Mouse (Mus musculus): Measurements from ENCODE around the gene Gm17428.
A peak's percentile ranks its signal among the peaks of the same experiment; 100 is the strongest.

Gm17428 gene

GRCm38 (mm10) chr14:55014991-55015766 lies 38.4 kb downstream of the Gm17428 start, which contains the start of gene Ngdn:
Gene Ngdn (plus strand): TSS chr14:55015454.
- peak; percentile 100 for DNase-seq

- DNase-seq = no peak
These were observed 39.0 kb downstream of the Gm17428 start for GRCm38 (mm10) chr14:55015767-55016111.

- no peak for DNase-seq
These were observed 40.1 kb downstream of the Gm17428 start for GRCm38 (mm10) chr14:55016876-55017275.

GRCm38 (mm10) chr14:55020394-55020793 lies 43.7 kb downstream of the Gm17428 start:
- DNase-seq = no peak

- DNase-seq = no peak
These were observed 46.3 kb downstream of the Gm17428 start for GRCm38 (mm10) chr14:55023011-55023410.

GRCm38 (mm10) chr14:55024236-55024635 lies 47.5 kb downstream of the Gm17428 start:
- DNase-seq = peak; percentile 65

GRCm38 (mm10) chr14:55025527-55025926 lies 48.8 kb downstream of the Gm17428 start:
- DNase-seq = no peak

All from lung, postnatal 36 days (tissue).